Mouse (Mus musculus): ENCODE measurements at regions not wholly inside any gene's neighbourhood (a gene's known extent, or its start where the extent isn't known, plus 50 kb on each side); places are given as distances from the start of the nearest gene placed in this dataset.
"Not testable (repeated sequence)": the region's sequence is repeated elsewhere in the genome, so short reads cannot be mapped to it uniquely, and the experiment has no call there.

DNA sequence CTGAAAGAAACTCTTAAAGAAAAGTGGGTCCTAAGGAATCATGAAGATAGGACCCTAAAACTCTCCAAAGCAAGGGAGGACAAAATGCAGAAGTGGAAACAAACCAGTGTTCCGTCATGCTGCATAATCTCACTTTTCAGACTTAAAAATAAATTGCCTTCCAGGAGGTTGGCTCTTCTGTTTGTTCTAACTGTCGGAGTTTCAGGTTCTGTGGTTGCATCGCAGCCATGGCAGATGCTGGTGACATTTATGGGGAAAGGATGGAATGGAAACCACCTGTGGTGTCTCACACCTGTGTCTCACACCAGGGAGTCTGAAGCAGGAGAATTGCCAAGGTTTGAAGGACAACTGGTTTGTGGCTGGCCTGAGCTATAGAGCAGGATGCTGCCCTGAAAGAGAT, 50.9 kb upstream of the Hivep1 start:
- no peak for DNase-seq

DNA sequence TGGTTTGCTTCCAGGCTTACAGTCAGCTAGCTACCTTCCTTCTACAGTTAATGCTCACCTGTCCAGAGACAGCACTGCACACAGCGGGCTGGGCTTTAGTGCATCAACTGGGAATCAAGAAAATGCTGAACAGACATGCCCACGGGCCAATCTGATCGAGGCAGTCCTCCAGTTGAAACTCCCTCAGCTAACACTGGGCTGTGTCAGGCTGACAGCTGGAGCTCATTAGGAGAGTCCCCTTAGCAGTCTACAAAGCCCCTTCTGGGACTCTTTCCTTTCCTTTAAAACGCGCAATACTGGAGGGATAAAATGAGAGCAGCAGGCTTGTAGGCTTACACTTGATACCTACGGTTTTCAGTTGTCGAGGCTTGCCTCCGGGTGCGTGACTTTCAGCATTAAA, 53.9 kb upstream of the Hivep1 start:
- DNase-seq: no peak

DNA sequence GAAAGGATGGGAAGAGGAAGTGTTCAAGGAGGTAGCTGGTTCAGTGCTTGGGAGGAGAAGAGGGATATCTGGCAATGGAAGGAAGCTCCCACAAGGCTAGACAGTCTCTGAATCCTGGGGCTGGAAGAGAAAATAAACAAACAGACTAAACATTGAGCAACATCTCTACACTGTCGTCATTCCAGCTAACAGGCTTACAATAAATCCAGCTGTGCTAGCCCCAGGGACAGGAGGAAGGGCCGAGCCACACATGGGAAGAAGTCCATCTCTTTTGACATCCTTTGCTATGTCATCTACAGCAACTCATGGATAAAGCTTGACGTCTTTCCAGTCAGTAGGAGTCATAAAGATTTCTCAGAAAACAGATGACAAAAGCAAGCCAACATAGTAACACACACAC, 57.7 kb upstream of the Hivep1 start:
- DNase-seq: no peak

DNA sequence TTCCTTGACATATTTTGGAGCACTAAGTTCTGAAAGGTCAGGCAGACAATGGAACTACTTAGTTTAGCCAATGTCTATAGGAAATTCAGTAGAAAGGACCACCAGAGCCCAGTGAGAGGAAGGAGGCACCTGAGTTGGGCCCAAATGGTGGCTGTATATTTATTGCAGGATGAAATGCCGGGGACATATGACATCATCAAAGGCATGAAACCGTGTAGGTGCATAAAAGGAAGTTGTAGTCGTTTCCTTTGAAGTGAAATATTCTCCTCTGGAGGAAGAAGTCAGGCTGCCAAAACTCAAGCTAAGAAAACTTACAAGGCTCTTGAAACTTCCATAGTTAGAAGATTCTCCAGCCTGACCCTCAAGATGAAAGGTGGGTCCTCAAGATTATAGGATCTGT, 75.9 kb upstream of the Hivep1 start:
- DNase-seq: no peak

DNA sequence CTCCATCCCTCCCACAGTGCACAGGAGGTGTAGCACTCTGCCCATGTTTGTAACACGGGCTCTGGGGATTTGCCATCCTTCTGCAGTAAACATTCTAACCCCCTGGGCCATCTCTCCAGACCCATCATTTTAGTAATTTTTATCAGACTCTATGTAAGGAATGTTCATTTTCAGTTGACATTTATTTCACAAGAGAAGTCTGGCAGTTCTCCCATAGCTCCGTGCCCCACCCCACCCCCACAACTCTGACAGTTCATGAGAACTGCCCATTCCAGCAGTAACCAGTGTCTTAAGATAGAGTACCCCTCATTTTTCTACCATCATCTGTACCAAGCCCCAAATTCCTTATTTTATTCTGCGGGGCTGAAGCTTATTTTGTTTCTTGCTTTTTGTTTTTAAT, 88.9 kb upstream of the Hivep1 start:
- no peak for DNase-seq

DNA sequence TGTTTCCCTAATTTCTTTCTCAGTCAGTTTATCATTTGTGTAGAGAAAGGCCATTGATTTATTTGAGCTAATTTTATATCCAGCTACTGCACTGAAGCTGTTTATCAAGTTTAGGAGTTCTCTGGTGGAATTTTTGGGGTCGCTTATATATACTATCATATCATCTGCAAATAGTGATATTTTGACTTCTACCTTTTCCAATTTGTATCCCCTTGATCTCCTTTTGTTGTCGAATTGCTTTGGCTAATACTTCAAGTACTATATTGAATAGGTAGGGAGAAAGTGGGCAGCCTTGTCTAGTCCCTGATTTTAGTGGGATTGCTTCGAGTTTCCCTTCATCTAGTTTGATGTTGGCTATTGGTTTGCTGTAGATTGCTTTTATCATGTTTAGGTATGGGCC, 90.9 kb upstream of the Hivep1 start:
- not testable (repeated sequence) for DNase-seq

DNA sequence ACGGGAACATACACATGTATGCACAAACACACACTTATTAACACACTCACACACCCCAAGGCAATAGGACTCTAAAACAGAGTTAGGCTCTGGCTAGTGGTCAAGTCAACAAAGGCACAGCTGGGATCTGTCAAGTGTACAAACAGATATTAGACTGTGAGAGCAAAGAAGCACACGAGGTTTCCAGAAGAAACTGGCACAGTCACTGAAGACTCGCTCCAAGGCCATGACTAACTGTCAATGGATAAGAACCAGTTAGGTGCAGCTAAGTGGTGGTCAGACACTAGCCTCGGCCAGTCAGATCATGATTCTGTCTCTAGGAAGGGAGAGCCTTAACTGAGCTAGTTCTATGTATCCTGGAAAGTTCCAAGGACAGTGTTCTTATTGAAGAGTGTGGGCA, 93.9 kb upstream of the Hivep1 start:
- no peak for DNase-seq

DNA sequence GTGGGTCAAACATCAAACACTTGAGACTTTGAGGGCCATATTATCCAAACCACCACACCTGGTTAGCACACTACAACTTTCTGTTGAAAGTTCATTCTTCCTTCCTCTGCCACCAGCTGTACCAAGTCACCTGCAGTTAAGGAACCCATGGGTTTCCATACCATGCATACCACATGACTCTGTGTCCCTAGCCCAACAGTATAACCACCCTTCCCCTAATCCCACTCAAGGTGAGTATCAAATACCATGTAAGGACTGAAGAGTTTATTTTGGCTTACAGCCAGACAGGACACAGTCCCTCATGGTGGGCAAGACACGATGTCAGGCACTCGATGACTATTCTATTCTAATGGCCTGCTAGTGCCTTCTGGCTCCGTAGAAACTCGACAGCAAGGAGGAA, 95.9 kb upstream of the Hivep1 start:
- DNase-seq: no peak

DNA sequence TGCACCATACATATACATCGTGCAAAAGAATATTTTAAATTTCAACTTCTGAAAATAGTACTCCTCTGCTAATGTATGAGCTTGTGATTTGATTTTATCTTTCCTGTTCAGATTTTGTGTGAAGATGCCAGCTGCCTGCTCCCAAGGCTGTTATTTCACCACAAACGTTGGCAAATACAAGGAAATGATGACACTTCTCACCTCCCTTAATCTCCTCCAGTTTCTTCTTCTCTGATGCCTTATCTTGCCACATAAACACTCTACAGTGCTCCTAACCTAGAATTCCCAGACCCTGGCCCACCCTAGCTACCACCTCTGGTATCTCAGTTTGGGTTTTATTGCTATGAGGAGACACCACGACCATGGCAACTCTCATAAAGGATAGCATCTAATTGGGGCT, 96.6 kb upstream of the Hivep1 start:
- no peak for DNase-seq

DNA sequence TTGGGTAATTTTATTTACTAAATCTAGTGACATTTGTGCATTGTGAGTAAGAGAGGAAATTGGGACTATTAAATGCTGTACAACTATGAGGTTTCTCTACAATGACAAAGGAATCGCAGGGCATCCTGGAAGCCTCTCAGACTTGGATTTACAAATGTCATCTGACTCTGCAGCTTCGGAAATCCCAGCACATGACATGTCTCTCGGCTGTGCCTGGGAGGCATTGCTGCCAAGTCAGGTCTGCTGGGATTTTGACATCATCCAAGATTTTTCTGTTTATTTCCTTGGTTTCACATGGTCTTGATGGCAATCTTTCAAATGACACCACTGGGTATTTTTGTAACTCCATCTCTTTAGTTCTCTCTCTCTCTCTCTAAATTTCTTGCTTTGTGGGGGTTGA, 99.4 kb upstream of the Hivep1 start:
- DNase-seq: no peak

DNA sequence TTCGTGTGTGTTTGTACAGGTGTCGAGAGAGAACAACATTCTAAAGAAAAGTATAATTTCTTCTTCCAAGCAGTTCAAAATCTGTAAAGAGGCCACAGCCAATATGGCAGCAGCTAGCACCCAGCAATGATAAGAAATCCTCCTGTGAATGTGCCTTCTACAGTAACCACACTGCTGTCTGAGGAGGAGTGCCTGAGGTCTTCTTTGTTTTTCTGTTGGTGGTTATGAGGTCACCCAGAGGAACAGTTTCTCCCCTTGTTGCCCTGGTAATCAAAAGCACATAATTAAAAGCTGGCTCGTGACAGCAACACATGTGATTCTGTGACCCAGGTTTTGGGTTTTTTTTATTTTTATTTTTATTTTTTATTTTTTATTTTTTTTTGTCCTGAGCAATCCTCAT, 100.8 kb upstream of the Adtrp start:
- no peak for DNase-seq

DNA sequence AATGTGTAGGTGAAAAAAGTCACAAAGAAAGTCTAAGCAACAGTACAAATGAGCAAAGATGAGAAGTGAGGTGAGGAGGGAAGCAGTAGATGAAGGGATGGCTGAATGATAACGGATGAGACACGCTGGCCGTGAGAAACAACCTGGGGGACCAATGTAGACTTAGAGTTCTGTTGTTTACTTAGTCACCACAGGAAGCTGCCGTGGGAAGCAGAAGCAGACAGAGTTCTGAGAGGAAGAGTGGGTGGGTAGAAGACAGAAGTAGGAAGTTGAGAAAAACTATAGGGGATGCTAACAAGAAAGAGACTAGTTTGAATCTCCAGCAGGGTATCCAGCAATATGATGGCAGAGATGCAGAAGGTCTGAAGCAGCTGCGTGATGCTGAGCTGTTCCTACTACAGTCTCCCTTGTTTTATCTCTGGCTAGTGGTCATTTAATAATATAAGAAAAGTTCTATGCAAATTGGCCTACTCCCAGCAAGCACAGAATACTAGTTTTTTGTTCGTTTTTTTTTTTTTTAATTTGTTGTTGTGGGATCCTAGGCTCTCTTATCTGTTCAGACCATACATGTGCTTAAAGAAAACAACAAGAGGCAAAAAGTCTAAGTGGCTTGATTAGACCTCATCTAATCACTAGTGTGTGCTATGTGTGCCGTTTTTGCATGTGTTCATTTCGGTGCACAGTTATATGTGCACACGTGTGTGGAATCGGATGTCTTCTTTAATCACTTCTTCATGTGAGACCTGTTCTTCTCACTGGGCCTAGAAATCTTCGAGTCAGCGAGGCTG, 85.0 kb upstream of the Adtrp start:
- no peak for DNase-seq

DNA sequence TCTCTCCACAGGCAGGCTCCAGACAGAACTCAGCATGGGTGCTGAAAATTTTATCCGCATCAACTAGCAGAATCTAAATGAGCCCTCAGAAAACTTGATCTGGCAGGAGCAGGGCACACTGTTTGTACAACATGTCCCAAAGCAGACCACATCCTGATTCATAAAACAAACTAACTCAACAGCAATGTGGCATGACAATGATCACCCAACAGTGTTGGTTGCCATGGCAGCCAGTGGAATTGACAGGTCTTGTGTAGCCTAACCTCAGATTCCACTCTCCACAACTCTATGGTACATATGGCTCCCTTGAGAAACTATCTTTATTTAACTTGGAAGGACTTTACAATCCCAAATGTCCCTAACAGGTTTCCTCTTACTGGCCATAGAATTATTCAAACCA, 82.3 kb upstream of the Adtrp start:
- DNase-seq: no peak

DNA sequence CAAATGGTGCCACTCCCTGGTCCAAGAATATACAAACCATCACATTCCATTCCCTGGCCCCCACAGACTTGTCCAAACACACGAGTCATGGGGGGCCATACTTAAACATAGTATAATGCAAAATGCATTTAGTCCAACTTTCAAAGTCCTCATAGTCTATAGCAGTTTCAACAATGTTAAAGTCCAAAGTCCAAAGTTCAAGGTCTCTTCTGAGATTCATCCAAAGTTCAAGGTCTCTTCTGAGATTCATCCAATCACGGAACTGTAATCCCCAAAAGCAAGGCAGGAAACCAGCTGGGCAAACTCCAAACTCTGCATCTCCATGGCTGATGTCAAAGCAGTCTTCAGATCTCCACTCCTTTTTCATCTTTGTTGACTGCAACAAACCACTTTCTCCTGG, 78.4 kb upstream of the Adtrp start:
- not testable (repeated sequence) for DNase-seq

DNA sequence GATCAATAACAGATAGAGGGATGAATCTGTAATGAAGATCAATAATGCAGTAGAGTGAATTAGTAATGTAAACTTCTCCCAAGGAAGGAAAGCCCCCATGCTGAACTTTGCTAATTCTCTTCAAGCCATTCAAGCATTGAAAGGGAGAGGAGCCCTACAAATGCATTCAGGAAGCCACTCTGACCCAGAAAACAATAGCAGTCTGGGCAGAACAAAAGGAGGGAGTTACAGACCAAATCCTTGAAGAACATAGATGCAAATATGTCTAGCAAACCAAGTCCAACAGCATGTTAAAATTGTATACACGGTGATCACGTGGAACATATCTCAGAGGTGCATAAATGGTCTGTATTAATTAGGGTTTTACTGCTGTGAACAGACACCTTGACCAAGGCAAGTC, 77.7 kb upstream of the Adtrp start:
- no peak for DNase-seq

DNA sequence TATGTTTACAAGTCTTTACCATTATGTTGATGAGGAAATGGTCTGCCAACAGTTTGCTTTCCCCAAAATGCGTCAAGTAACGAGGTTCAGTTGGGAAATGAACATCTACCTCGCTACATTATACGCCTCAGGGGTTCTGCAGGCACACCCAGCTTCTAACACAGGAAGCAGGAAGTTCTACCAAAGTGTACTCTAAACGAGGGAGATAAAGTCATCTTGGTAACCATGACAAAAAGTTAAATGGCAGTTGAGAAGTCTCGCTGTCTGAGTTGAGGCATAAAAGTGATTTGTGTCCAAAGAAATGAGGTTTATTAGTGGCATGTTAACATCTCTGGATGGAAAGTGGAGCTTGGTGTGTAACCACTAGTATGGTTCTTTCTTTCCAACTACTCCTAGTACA, 73.7 kb upstream of the Adtrp start:
- DNase-seq: no peak

DNA sequence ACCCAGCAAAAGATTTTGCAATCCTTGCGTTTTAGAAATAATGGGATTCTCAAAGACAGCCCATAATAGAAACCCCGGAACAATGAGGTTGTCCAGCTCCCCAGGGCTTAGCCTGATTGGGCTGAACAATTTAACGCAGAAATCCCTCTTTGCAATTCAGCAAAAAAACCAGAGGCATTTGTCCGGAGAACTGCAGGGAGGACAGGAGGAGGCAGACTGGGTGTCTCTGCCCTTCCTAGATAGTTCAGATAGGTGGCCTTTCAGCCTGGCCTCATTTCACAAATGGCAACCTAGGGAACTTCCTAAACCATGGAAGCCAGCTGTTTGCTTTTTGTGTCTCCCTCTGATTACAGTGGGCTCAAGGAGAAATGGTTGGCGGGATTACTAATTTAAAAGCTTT, 71.0 kb upstream of the Adtrp start:
- DNase-seq: no peak

DNA sequence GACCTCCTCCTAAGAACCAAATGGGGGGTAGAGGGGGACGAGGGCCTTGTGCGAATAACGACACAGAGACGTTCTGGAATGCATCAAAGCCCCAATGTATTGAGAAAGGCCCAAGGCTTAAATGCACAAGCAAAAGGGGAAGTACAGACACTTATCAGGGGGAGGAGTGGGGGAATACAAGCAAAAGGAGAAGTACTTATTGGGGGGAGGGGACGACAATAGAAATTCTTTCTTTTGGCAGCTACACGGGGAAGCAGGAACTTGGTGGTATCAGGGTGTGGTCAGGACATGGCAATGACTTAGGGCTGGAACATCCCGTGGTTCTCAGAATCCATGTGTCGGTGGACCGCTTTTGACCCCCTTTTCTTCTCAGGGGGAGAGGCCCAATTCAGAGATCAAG, 68.3 kb upstream of the Adtrp start:
- DNase-seq: not testable (repeated sequence)

DNA sequence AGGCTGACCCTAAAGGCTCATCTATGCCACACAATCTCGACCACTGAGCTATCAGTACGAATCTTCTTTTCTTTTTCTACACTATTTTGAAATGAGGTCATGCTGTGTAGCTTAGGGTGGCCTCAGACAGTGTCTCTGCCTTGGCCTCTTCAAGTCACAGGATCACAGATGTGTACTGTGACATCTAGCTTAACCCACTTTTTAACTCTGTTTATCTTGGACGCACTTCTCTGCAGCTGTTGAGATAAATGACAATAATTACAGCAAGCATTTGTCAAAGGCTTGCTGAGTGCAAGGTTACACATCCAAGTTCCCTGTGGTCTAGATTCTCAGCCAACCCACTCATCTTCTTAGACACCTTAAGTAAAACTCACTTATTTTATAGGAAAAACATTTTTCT, 63.3 kb upstream of the Adtrp start:
- DNase-seq: no peak

DNA sequence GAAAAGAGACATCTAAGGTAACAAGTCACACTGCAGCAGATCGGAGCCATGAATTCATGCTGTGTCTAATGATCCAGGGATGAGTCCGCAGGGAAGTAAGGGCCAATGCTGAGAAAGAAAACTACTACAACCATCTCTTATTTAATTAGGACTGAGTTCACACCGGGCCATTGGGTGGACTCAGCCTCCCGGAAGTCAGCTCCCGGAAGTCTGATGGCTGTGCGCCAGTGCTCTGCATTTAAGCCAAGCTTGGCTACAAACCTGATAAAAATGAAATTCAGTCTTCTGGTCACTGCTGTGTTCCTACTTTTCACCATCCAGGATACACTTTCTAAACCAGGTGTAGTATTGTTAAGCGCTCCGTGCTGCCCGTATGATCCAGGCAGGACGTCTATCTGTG, 62.8 kb upstream of the Adtrp start:
- peak in 1 of 2 experiments; percentile 35 for DNase-seq

DNA sequence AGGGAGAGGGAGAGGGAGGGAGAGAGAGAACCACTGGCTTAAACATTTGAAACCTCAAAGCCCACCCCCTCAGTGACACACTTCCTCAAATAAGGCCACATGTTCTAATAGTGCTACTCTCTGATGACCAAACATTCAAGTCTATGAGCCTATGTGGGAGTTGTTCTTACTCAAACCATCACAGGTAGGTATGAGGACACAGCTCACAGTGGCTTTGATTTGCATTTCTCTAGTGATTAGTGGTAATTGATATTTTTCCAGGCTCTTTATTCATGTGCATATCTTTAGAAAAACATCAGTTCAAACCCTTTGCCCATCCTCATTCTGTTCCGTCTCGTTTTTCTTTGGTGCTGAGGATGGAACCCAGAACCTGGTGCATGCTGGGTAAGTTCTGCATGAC, 59.5 kb upstream of the Adtrp start:
- no peak for DNase-seq

DNA sequence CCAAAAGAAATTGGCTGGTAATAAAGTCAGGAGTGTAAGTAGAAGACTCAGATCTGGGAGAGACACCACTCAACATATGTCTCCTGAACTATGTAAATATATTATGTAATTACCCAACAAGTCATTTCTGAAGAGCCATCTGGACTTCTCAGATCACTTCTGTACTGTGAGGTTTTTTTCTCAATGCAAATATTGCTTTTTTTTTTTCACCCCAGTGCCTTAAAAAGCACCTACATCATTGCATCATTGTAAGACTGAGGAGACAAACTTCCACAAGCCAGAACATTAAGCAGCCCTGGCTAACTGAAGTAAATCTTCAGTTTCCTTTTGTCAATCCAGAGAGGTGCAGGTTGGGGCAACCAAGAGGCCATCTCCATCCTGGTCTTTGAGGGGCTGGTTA, 55.8 kb upstream of the Adtrp start:
- DNase-seq: no peak

DNA sequence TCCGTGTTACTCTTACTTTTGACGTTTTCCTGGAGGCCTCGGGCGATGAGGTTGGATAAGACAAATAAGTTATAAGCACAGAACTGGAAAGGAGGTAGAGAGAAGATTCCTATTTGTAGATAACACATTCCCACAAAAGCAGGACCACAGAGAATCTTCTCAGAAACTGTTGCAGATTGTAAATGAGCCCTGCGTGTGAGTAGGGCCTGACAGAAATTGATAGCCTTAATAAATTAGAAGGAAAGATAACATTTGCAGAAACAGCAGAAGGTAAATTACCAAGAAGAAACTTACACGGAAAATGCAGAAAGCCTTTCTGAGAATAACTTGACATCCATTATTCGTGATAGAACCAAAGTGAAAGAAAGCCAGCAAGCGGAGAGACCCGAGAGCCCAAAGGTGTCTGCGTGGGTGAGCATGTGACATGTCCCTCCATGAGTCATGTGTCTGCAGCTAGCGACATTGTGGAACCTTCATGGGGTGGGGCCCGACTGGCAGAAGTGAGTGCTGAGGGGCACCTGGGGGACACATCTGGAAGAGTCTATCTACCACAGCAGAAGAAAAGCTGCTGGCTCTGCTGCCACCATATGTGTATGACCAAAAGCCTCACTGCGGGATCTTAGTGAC, 52.5 kb upstream of the Adtrp start:
- no peak for DNase-seq

DNA sequence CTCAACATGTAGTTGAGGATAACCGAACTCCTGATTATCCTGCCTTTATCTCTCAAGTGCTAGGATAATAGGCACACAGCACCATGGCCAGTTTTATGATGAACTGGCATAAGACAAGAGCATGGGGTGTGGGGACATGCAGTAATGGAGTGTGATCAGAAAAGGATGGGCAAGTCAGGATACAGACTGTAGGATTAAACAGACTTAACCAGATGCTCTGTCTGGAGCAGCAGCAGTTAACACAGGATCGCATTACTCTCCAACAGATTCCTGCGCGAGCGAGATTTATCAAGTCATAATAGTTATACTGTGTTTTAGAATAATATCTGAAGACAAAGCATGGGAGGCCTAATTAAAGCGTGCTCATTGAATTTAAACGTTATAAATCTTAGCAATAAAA, 51.8 kb upstream of the Adtrp start:
- DNase-seq: no peak

Data from cerebellum, postnatal 25 days (tissue).